Mouse (Mus musculus) lung, embryonic 16.5 days (tissue): ENCODE data around the gene Taf1. TPM values are rescaled to one million over a fixed set of nuclear protein-coding genes. Genes with fewer than 3 reads are reported as not detected.

Experiments used
- ATAC-seq: fragments of 200-750 bp; cut with Nextera tagmentation; 2 replicates; pipeline ENCODE4 v1.8.0; 2017; ENCODE audit warnings: low read depth, mild to moderate bottlenecking, moderate library complexity
- H3K27ac ChIP-seq: fragments of 300-500 bp; sonication (generic); 2 replicates; pipeline ENCODE4 v1.5.1; 2014; ENCODE audit warnings: mild to moderate bottlenecking, control low read depth, low read length
- H3K27me3 ChIP-seq: fragments of 300-500 bp; sonication (generic); 2 replicates; pipeline ENCODE4 v1.6.1; 2014; ENCODE audit warnings: low read depth, low read length, mixed read lengths; ENCODE audit not compliant: control insufficient read depth, insufficient read depth
- H3K36me3 ChIP-seq: fragments of 300-500 bp; sonication (generic); 2 replicates; pipeline ENCODE4 v1.6.1; 2014; ENCODE audit warnings: low read length; ENCODE audit not compliant: control insufficient read depth, insufficient read depth
- H3K4me1 ChIP-seq: fragments of 300-500 bp; sonication (generic); replicated peaks from 2 replicates; pipeline ENCODE4 v1.6.1; 2014; ENCODE audit warnings: low read length, mixed read lengths; ENCODE audit not compliant: control insufficient read depth, insufficient read depth
- H3K4me2 ChIP-seq: fragments of 300-500 bp; sonication (generic); 2 replicates; pipeline ENCODE4 v1.6.1; 2014; ENCODE audit warnings: low read depth, low read length, control low read depth
- H3K4me3 ChIP-seq: fragments of 300-500 bp; sonication (generic); 2 replicates; pipeline ENCODE4 v1.5.1; 2014; ENCODE audit warnings: mild to moderate bottlenecking, low read length, control low read depth
- H3K9ac ChIP-seq: fragments of 300-500 bp; sonication (generic); 2 replicates; pipeline ENCODE4 v1.6.1; 2014; ENCODE audit warnings: low read length, control low read depth
- H3K9me3 ChIP-seq: fragments of 300-500 bp; sonication (generic); 2 replicates; pipeline ENCODE4 v1.6.1; 2016; ENCODE audit warnings: low read length; ENCODE audit not compliant: control insufficient read depth
- WGBS: fragments of 180-500 bp; shearing (Covaris S2); extraction: QIAGEN DNeasy Blood & Tissue Kit; methylation state at CpG from one replicate; pipeline ENCODE4 v1.1.7; 2014; 5-methylcytosine and 5-hydroxymethylcytosine counted together
- polyA plus RNA-seq: library from polyadenylated mRNA; unstranded; fragments of >200 nt; fragmentation: Nextera tagmentation; extraction: Ambion mirVana; gene quantifications from 2 replicates; pipeline ENCODE4 v1.2.1, GENCODE M21; 2015

The Taf1 gene
- polyA plus RNA-seq, 1 experiment from 2014 or later, result 12.5 TPM

- 53% methylated on average over 9 of the region's 10 CpGs for WGBS
- no peak overlapping the region for H3K4me2 ChIP-seq
- no peaks in the 10 kb centered on the region for H3K4me1 ChIP-seq
- H3K9ac ChIP-seq, result no peak overlapping the region
- H3K9me3 ChIP-seq, result no peaks in the 10 kb centered on the region
- no peaks in the 10 kb centered on the region for H3K36me3 ChIP-seq
- H3K27me3 ChIP-seq, result no peaks in the 10 kb centered on the region
- no peak overlapping the region for H3K4me3 ChIP-seq
- H3K27ac ChIP-seq, result no peak overlapping the region
- no peak for ATAC-seq
These were observed 85.4 kb downstream of the Taf1 start for GRCm38 (mm10) chrX:101617889-101618288.

DNA sequence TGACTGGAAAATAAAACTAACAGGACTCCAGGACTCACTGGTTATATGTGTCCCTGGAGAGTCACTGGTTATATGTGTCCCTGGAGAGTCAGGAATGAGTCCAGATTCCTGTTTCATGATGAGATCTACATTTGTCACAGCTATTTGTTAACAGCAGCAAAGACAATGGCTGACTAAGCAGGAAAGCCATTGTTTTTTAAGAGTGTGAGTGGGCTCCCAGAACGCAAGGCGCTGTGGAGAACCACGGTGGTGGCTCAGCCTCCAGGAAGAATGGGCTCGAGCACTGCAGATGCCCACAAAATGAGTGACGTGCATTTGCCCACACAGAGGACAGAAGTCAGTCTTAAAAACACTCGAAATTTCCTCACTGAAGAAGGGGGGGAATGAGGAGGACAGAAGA, 87.8 kb downstream of the Taf1 start:
- H3K4me1 ChIP-seq, result no peaks in the 10 kb centered on the region
- no peaks in the 10 kb centered on the region for H3K27me3 ChIP-seq
- ATAC-seq, result no peak
- H3K9ac ChIP-seq, result no peak overlapping the region
- H3K4me3 ChIP-seq, result no peak overlapping the region
- no peak overlapping the region for H3K27ac ChIP-seq
- no peak overlapping the region for H3K4me2 ChIP-seq
- 53% methylated on average over 6 of the region's 6 CpGs for WGBS
- no peaks in the 10 kb centered on the region for H3K9me3 ChIP-seq
- no peaks in the 10 kb centered on the region for H3K36me3 ChIP-seq

GRCm38 (mm10) chrX:101622539-101622938, 90.0 kb downstream of the Taf1 start:
- H3K4me1 ChIP-seq, result no peaks in the 10 kb centered on the region
- no peaks in the 10 kb centered on the region for H3K27me3 ChIP-seq
- no peak overlapping the region for H3K27ac ChIP-seq
- no peak overlapping the region for H3K4me3 ChIP-seq
- H3K4me2 ChIP-seq, result no peak overlapping the region
- no peaks in the 10 kb centered on the region for H3K36me3 ChIP-seq
- ATAC-seq, result no peak
- WGBS, result 52% methylated on average over 3 of the region's 3 CpGs
- H3K9me3 ChIP-seq, result no peaks in the 10 kb centered on the region
- H3K9ac ChIP-seq, result no peak overlapping the region

- no peak overlapping the region for H3K27ac ChIP-seq
- WGBS, result 30% methylated on average over 8 of the region's 9 CpGs
These were observed 104.4 kb downstream of the Taf1 start for GRCm38 (mm10) chrX:101636821-101637525.

GRCm38 (mm10) chrX:101638856-101639255, 106.3 kb downstream of the Taf1 start:
- Histone ChIP-seq H3K9ac (peak overlapping the region; percentile 57), H3K36me3 (no peaks in the 10 kb centered on the region), H3K27ac (peak overlapping the region; percentile 65), H3K4me2 (peak overlapping the region; percentile 50), H3K27me3 (peaks cover 2% of the 10 kb centered on the region), H3K4me1 (no peaks in the 10 kb centered on the region), H3K4me3 (peak overlapping the region; percentile 66), H3K9me3 (no peaks in the 10 kb centered on the region)
- WGBS, result 21% methylated on average over 3 of the region's 3 CpGs
- ATAC-seq, result no peak

More at GRCm38 (mm10) chrX:101636821-101637525, 104.4 kb downstream of the Taf1 start:
- Histone ChIP-seq H3K36me3 (no peaks in the 10 kb centered on the region), H3K27me3 (peaks cover 2% of the 10 kb centered on the region), H3K4me2 (no peak overlapping the region), H3K4me3 (no peak overlapping the region), H3K4me1 (no peaks in the 10 kb centered on the region), H3K9ac (no peak overlapping the region), H3K9me3 (no peaks in the 10 kb centered on the region)
- ATAC-seq, result no peak

GRCm38 (mm10) chrX:101639306-101639705, 106.8 kb downstream of the Taf1 start:
- Histone ChIP-seq H3K4me2 (peak overlapping the region; percentile 50), H3K4me3 (peak overlapping the region; percentile 66), H3K4me1 (no peaks in the 10 kb centered on the region), H3K27ac (peak overlapping the region; percentile 65), H3K27me3 (peaks cover 2% of the 10 kb centered on the region), H3K36me3 (no peaks in the 10 kb centered on the region), H3K9me3 (no peaks in the 10 kb centered on the region), H3K9ac (peak overlapping the region; percentile 57)
- no peak for ATAC-seq
- WGBS, result 14% methylated on average over 13 of the region's 13 CpGs

GRCm38 (mm10) chrX:101639741-101640166, 107.2 kb downstream of the Taf1 start, which contains the start of gene Ogt:
Gene Ogt, plus strand, starts transcription at chrX:101640060.
- ATAC-seq, result peak; percentile 97
- Histone ChIP-seq H3K9ac (peak within 1 kb of the TSS; percentile 83), H3K4me3 (peak within 1 kb of the TSS; percentile 66), H3K27ac (peak within 1 kb of the TSS; percentile 76), H3K36me3 (no peaks in the 10 kb centered on the region), H3K27me3 (peaks cover 2% of the 10 kb centered on the region), H3K4me2 (peak within 1 kb of the TSS; percentile 50), H3K9me3 (no peaks in the 10 kb centered on the region), H3K4me1 (no peaks in the 10 kb centered on the region)
- 9% methylated on average over 24 of the region's 24 CpGs for WGBS

- H3K9me3 ChIP-seq, result no peaks in the 10 kb centered on the region
- H3K4me1 ChIP-seq, result no peaks in the 10 kb centered on the region
- peak overlapping the region; percentile 65 for H3K4me2 ChIP-seq
- peak overlapping the region; percentile 83 for H3K9ac ChIP-seq
- H3K36me3 ChIP-seq, result no peaks in the 10 kb centered on the region
- WGBS, result 15% methylated on average over 45 of the region's 45 CpGs
- ATAC-seq, result peak; percentile 46; the same call in 1 of the 2 replicates
- peaks cover 2% of the 10 kb centered on the region for H3K27me3 ChIP-seq
- H3K4me3 ChIP-seq, result peak overlapping the region; percentile 66
- peak overlapping the region; percentile 76 for H3K27ac ChIP-seq
These were observed 107.9 kb downstream of the Taf1 start for GRCm38 (mm10) chrX:101640194-101641160.

DNA sequence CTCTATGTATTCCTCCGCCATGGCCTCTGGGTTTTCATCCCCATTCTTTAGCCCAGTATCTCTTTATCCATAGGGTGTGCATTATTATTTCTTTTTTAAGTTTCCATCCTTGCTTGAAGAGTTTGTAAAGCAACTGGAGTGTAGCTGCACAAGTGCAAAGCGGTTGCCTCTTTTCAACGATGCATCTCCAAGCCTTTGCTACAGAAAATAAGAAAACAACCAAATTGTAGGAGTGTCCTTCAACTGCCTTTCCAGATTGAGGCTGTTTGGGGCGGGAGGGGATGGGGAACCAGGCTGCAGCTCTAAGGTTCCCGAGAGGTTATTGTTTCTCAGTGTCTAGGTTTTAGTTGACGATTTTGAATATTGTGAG, 108.6 kb downstream of the Taf1 start:
- Histone ChIP-seq H3K4me1 (no peaks in the 10 kb centered on the region), H3K9ac (peak overlapping the region; percentile 83), H3K9me3 (no peaks in the 10 kb centered on the region), H3K4me3 (peak overlapping the region; percentile 66), H3K27ac (peak overlapping the region; percentile 76), H3K36me3 (no peaks in the 10 kb centered on the region), H3K4me2 (peak overlapping the region; percentile 65), H3K27me3 (peaks cover 2% of the 10 kb centered on the region)
- 11% methylated on average over 6 of the region's 6 CpGs for WGBS
- ATAC-seq, result no peak
